Mouse (Mus musculus): ENCODE results near the gene Isx. TPM values are rescaled to one million over a fixed set of nuclear protein-coding genes. Genes with fewer than 3 reads are reported as not detected.

Isx gene
- polyA plus RNA-seq, 1 experiment from 2014 or later: not detected

Other genes with a start within 250 kb of the Isx start
- gene Hmgxb4, start 120.2 kb downstream of the Isx start, polyA plus RNA-seq (2015; fragmentation: Nextera tagmentation; extraction: Ambion mirVana): 27.8 and 38.2 TPM in 2 replicates
- 41.9 and 50.0 TPM in 2 replicates for gene Tom1, start 160.5 kb downstream of the Isx start, polyA plus RNA-seq (2015; fragmentation: Nextera tagmentation; extraction: Ambion mirVana)
- 35.9 and 36.2 TPM in 2 replicates for gene Hmox1, start 220.4 kb downstream of the Isx start, polyA plus RNA-seq (2015; fragmentation: Nextera tagmentation; extraction: Ambion mirVana)
- 123 and 124 TPM in 2 replicates for gene Mcm5, start 236.4 kb downstream of the Isx start, polyA plus RNA-seq (2015; fragmentation: Nextera tagmentation; extraction: Ambion mirVana)